Mouse (Mus musculus): ENCODE results near the gene Mcur1. TPM values are rescaled to one million over a fixed set of nuclear protein-coding genes. Genes with fewer than 3 reads are reported as not detected.

Gene Mcur1
- polyA plus RNA-seq, 1 experiment from 2014 or later: 5.4 TPM

DNA sequence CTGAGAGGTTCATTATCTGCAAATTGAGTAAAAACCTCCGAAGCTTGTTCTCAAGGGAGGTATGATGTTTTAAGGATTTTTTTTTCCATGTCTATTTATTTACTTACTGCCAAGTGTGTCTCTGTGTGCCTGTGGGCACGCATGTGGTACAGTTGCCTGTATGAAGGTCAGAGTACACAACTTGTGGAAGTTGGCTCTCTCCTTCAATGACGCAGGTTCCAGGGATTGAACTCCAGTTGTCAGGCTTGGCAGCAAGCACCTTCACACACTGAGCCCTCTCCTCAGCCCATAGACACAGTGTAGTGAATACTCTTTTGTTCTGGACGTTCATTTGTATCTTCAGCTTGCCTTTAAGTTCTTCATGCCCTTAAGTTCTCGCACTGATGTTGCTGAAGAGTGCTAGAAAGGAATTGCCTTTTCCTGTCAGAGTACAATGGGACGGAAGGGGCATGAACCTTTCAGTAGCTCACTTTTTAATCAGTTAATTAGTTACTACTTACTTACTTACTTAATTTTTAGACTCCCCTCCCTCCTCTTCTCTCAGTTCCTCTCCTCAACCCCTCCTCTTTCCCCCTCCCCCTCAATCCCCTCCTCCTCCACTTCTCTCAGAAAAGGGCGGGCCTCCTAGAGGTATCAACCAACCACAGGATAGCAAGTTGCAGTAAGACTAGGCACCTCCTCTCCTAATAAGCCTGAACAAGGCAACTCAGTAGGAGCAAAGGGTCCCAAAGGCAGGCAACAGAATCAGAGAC lies 60.1 kb downstream of the Mcur1 start:
- DNase-seq: no peak
- 0 out of 2 replicates have a peak, but pooled peaks cover 4% of the 10 kb centered on the region for H3K4me1 ChIP-seq (replicated peaks)
- no peak overlapping the region for H3K4me3 ChIP-seq (replicated peaks)
- H3K27ac ChIP-seq: no peak overlapping the region
- no peaks in the 10 kb centered on the region for H3K27me3 ChIP-seq
- H3K4me2 ChIP-seq: no peak overlapping the region
- no peaks in the 10 kb centered on the region for H3K36me3 ChIP-seq
- no peaks in the 10 kb centered on the region for H3K9me3 ChIP-seq (replicated peaks)
- ATAC-seq (ENCODE audit: low read depth): no peak
- no peak overlapping the region for H3K9ac ChIP-seq
- 58% methylated on average over 7 of the region's 7 CpGs for WGBS (ENCODE audit: insufficient replicate concordance)

DNA sequence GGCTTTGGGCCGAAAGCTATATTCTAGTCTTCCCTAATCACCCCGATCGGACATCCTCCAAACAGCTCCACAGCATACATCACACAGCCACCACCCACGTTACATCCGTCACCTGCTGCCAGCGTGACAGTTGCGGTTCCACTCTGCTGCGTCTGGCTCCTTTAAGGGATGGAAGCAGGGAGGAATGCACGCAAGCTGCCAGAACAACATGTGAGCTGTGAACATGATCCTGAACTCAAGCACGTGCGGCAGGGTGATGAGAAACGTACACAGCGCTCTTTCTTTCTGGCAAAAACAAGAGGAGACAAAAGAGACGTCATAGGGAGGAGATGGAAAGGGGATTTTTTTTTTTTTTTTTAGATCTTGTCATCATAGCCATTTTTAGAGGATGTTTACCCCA lies 61.1 kb downstream of the Mcur1 start:
- Histone ChIP-seq H3K36me3 (no peaks in the 10 kb centered on the region), H3K27ac (no peak overlapping the region), H3K9me3 (replicated peaks) (no peaks in the 10 kb centered on the region), H3K9ac (no peak overlapping the region), H3K4me1 (replicated peaks) (0 out of 2 replicates have a peak, but pooled peaks cover 4% of the 10 kb centered on the region), H3K4me3 (replicated peaks) (no peak overlapping the region), H3K4me2 (no peak overlapping the region), H3K27me3 (no peaks in the 10 kb centered on the region)
- DNase-seq (no peak), ATAC-seq (ENCODE audit: low read depth) (no peak)
- 80% methylated on average over 14 of the region's 14 CpGs for WGBS (ENCODE audit: insufficient replicate concordance)

DNA sequence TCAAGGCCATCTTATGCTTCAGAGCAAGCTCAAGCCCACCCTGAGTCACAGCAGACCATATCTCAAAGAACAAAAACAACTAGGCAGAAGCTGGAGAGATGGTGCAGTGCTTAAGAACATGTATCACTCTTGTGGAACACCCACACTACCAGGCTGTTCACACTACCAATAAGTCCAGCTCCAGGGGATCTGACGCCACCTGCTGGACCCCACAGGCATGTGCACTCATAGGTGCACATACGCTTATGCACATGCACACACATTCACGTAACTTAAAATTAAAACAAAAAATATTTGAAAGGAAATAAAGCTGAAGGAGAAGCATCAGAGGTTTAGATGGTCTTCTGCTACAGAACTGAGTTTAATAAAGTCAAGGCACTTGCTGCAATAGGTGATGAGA lies 62.2 kb downstream of the Mcur1 start:
- no peak for DNase-seq
- H3K4me2 ChIP-seq: no peak overlapping the region
- H3K4me1 ChIP-seq (replicated peaks): no peaks in the 10 kb centered on the region
- no peak overlapping the region for H3K4me3 ChIP-seq (replicated peaks)
- no peak for ATAC-seq (ENCODE audit: low read depth)
- no peaks in the 10 kb centered on the region for H3K9me3 ChIP-seq (replicated peaks)
- no peaks in the 10 kb centered on the region for H3K36me3 ChIP-seq
- WGBS (ENCODE audit: insufficient replicate concordance): 79% methylated on average over 3 of the region's 3 CpGs
- no peak overlapping the region for H3K9ac ChIP-seq
- no peak overlapping the region for H3K27ac ChIP-seq
- no peaks in the 10 kb centered on the region for H3K27me3 ChIP-seq

DNA sequence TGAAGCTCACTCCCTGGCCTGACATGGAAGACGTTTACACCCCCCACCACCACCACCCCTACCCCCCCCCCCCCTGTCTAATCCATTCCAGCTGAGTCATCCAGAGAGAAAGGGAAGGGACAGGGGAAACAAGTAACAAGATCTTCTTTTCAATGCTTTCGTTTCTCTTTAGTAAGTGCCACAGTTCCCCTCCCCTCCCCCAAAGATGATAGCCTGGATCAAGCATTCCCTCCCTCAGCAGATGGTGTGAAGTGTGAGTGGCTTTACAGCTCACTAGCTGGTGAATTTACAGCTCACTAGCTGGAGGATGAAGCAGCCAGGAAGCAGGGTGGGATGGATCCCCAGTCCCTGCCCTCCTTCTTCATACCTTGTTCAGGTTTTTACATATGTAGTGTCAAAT lies 63.3 kb downstream of the Mcur1 start:
- H3K27ac ChIP-seq: no peak overlapping the region
- ATAC-seq (ENCODE audit: low read depth) (no peak), DNase-seq (no peak)
- no peak overlapping the region for H3K9ac ChIP-seq
- no peaks in the 10 kb centered on the region for H3K27me3 ChIP-seq
- H3K4me1 ChIP-seq (replicated peaks): no peaks in the 10 kb centered on the region
- no peaks in the 10 kb centered on the region for H3K9me3 ChIP-seq (replicated peaks)
- no peak overlapping the region for H3K4me2 ChIP-seq
- H3K4me3 ChIP-seq (replicated peaks): no peak overlapping the region
- 13% methylated on average over 2 of the region's 2 CpGs for WGBS (ENCODE audit: insufficient replicate concordance)
- no peaks in the 10 kb centered on the region for H3K36me3 ChIP-seq

DNA sequence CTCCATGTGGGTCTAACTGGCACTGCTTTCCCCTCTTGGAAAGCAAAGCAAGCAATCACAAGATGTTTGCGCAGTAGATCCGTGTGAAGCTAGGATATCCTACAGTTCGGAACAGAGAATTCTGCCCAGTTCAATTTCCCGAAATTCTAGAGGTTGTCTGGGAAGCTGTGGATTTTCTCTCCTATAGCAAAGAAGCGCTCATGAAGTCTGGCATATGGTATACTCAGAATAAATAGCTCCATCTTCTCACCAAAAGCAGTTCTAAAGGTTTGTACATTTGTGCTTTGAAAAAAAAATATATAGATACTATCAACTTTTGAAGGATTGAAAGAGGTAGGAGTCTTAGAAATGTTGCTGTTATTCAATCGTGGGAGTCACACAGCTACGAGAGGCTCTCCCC lies 64.3 kb downstream of the Mcur1 start:
- Histone ChIP-seq H3K27ac (no peak overlapping the region), H3K4me2 (no peak overlapping the region), H3K4me3 (replicated peaks) (no peak overlapping the region), H3K9me3 (replicated peaks) (no peaks in the 10 kb centered on the region), H3K4me1 (replicated peaks) (no peaks in the 10 kb centered on the region), H3K36me3 (no peaks in the 10 kb centered on the region), H3K27me3 (no peaks in the 10 kb centered on the region), H3K9ac (no peak overlapping the region)
- DNase-seq: no peak
- WGBS (ENCODE audit: insufficient replicate concordance): 72% methylated on average over 7 of the region's 7 CpGs
- ATAC-seq (ENCODE audit: low read depth): no peak

DNA sequence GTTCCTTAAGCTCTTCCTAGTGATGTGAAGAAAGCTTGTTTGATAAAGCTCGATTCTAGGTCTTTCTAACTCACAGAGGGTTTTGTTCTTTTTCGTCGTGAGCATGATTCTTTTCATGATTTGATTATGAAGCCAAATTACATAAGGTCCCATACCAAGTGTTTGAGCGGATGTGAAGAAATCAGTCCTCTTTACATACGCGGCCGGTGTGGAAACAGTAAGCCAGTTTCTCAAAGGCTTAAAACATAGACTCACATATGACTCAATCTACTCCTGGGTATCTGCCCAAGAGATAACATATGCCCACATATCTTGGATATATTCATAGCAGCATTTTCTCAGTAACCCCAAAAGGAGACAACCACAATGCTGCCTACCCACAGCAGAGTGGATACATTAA lies 66.3 kb downstream of the Mcur1 start:
- H3K4me3 ChIP-seq (replicated peaks): no peak overlapping the region
- no peak for ATAC-seq (ENCODE audit: low read depth)
- H3K9me3 ChIP-seq (replicated peaks): no peaks in the 10 kb centered on the region
- no peak overlapping the region for H3K4me2 ChIP-seq
- no peak overlapping the region for H3K27ac ChIP-seq
- WGBS (ENCODE audit: insufficient replicate concordance): 79% methylated on average over 7 of the region's 7 CpGs
- no peaks in the 10 kb centered on the region for H3K27me3 ChIP-seq
- H3K9ac ChIP-seq: no peak overlapping the region
- no peaks in the 10 kb centered on the region for H3K36me3 ChIP-seq
- H3K4me1 ChIP-seq (replicated peaks): no peaks in the 10 kb centered on the region
- no peak for DNase-seq

DNA sequence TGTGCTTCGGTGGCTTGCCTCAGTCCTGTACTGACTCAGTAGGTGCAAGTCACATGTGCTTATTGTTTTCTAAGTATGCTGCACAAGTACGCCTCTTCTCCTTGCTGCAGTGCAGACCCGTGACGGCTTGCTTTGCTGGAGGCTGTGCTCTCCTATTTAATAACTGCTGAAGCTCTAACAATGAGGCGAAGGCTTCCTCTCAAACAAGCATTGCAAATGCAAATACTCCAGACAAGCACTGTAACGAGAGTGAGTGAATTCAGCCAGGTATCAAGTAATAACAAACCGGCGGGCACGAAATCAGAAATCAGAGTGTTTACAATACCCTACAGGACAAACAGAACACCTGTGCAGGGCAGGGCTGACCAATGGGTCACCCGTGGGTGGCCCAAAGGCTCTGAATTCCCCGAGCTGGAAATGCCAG lies 66.9 kb downstream of the Mcur1 start:
- Histone ChIP-seq H3K9me3 (replicated peaks) (no peaks in the 10 kb centered on the region), H3K27ac (no peak overlapping the region), H3K4me1 (replicated peaks) (no peaks in the 10 kb centered on the region), H3K36me3 (no peaks in the 10 kb centered on the region), H3K27me3 (no peaks in the 10 kb centered on the region), H3K4me2 (no peak overlapping the region), H3K9ac (no peak overlapping the region), H3K4me3 (replicated peaks) (no peak overlapping the region)
- whole genome bisulfite sequencing (ENCODE audit: insufficient replicate concordance): 63% methylated on average over 11 of the region's 11 CpGs
- no peak for DNase-seq
- no peak for ATAC-seq (ENCODE audit: low read depth)

Other genes starting within 250 kb of the Mcur1 start
- 5.1 and 6.7 TPM in 2 replicates for gene Sirt5, start 194.7 kb downstream of the Mcur1 start, polyA plus RNA-seq (2015; fragmentation: Nextera tagmentation; extraction: Ambion mirVana)
- 155 and 183 TPM in 2 replicates for gene Nol7, start 161.8 kb downstream of the Mcur1 start, polyA plus RNA-seq (2015; fragmentation: Nextera tagmentation; extraction: Ambion mirVana)
- 2.4 and 3.4 TPM in 2 replicates for gene Ranbp9, start 78.9 kb downstream of the Mcur1 start, polyA plus RNA-seq (2015; fragmentation: Nextera tagmentation; extraction: Ambion mirVana)
- gene Rnf182, start 55.5 kb upstream of the Mcur1 start, polyA plus RNA-seq (2015; fragmentation: Nextera tagmentation; extraction: Ambion mirVana): 0.05 and 0.30 TPM in 2 replicates
- 0.95 and 1.0 TPM in 2 replicates for gene Cd83, start 224.6 kb upstream of the Mcur1 start, polyA plus RNA-seq (2015; fragmentation: Nextera tagmentation; extraction: Ambion mirVana)